Mouse (Mus musculus): ENCODE measurements around the gene Hmox1. TPM values are rescaled to one million over a fixed set of nuclear protein-coding genes. Genes with fewer than 3 reads are reported as not detected.

Gene Hmox1
- polyA plus RNA-seq (2017; shearing (Covaris generic)): 10.2 TPM

GRCm38 (mm10) chr8:75093399-75094156 lies at the start of gene Hmox1:
Gene Hmox1 (plus strand): TSS chr8:75093621.

GRCm38 (mm10) chr8:75109236-75109967 lies 16.0 kb downstream of the Hmox1 start, which contains the start of gene Mcm5:
Gene Mcm5 (plus strand): TSS chr8:75109569.

Other genes starting within 250 kb of the Hmox1 start
- gene Isx, start 220.4 kb upstream of the Hmox1 start, polyA plus RNA-seq (2017; shearing (Covaris generic)): 0.71 TPM
- gene Hmgxb4, start 100.3 kb upstream of the Hmox1 start, polyA plus RNA-seq (2017; shearing (Covaris generic)): 15.1 TPM
- gene Tom1, start 59.9 kb upstream of the Hmox1 start, polyA plus RNA-seq (2017; shearing (Covaris generic)): 35.8 TPM
- 23.9 TPM for gene Mcm5, start 15.9 kb downstream of the Hmox1 start, polyA plus RNA-seq (2017; shearing (Covaris generic))
- 0.28 TPM for gene Rasd2, start 120.3 kb downstream of the Hmox1 start, polyA plus RNA-seq (2017; shearing (Covaris generic))

Data from effector memory CD4-positive, alpha-beta T cell, adult 7 months (primary cell).